Mouse (Mus musculus) midbrain, postnatal 0 days (tissue): ENCODE measurements around the gene Rab3il1. TPM values are rescaled to one million over a fixed set of nuclear protein-coding genes. Genes with fewer than 3 reads are reported as not detected.

Source experiments
- ATAC-seq: fragments of 200-750 bp; cut with Nextera tagmentation; 2 replicates; pipeline ENCODE4 v1.8.0; 2017; ENCODE audit warnings: moderate number of reproducible peaks, mild to moderate bottlenecking, moderate TSS enrichment, moderate library complexity; ENCODE audit not compliant: low FRiP score
- DNase-seq: peaks from one replicate; pipeline ENCODE4 v3.0.0-alpha.2; 2015; ENCODE audit warnings: low spot score
- H3K27ac ChIP-seq: fragments of 300-500 bp; sonication (generic); 2 replicates; pipeline ENCODE4 v1.5.1; 2014; ENCODE audit warnings: low read depth, mild to moderate bottlenecking, low read length, mixed read lengths
- H3K27me3 ChIP-seq: fragments of 300-500 bp; sonication (generic); 2 replicates; pipeline ENCODE4 v1.6.1; 2014; ENCODE audit warnings: low read length, control low read depth, mixed read lengths; ENCODE audit not compliant: insufficient read depth
- H3K36me3 ChIP-seq: fragments of 300-500 bp; sonication (generic); 2 replicates; pipeline ENCODE4 v1.6.1; 2014; ENCODE audit warnings: low read length, control low read depth, mixed read lengths; ENCODE audit not compliant: insufficient read depth
- H3K4me1 ChIP-seq: fragments of 300-500 bp; sonication (generic); 2 replicates; pipeline ENCODE4 v1.6.1; 2014; ENCODE audit warnings: mild to moderate bottlenecking, control low read depth, antibody characterized with exemption, low read length, mixed read lengths; ENCODE audit not compliant: insufficient read depth
- H3K4me2 ChIP-seq: fragments of 300-500 bp; sonication (generic); 2 replicates; pipeline ENCODE4 v1.6.1; 2014; ENCODE audit warnings: low read depth, mild to moderate bottlenecking, low read length, mixed read lengths; ENCODE audit not compliant: poor library complexity, severe bottlenecking
- H3K4me3 ChIP-seq: fragments of 300-500 bp; sonication (generic); 2 replicates; pipeline ENCODE4 v1.5.1; 2014; ENCODE audit warnings: low read depth, mild to moderate bottlenecking, low read length, moderate library complexity
- H3K9ac ChIP-seq: fragments of 300-500 bp; sonication (generic); replicated peaks from 2 replicates; pipeline ENCODE4 v1.6.1; 2014; ENCODE audit warnings: mild to moderate bottlenecking, low read length, moderate library complexity, mixed read lengths; ENCODE audit not compliant: poor library complexity, severe bottlenecking
- H3K9me3 ChIP-seq: fragments of 300-500 bp; sonication (generic); 2 replicates; pipeline ENCODE4 v1.6.1; 2016; ENCODE audit warnings: low read length, control low read depth
- CTCF ChIP-seq: IDR thresholded peaks from 2 replicates; pipeline ENCODE4 v1.5.1; 2016; ENCODE audit warnings: antibody characterized with exemption, mild to moderate bottlenecking
- WGBS: fragments of 180-500 bp; shearing (Covaris S2); extraction: QIAGEN DNeasy Blood & Tissue Kit; methylation state at CpG from one replicate; pipeline ENCODE4 v1.1.7; 2014; 5-methylcytosine and 5-hydroxymethylcytosine counted together
- polyA plus RNA-seq: library from polyadenylated mRNA; unstranded; fragments of >200 nt; fragmentation: Nextera tagmentation; extraction: Ambion mirVana; gene quantifications from 2 replicates; pipeline ENCODE4 v1.2.1, GENCODE M21; 2015
- total RNA-seq: library from RNA; depleted of rRNA; stranded (reverse); fragments of >200 nt; gene quantifications from 2 replicates; pipeline ENCODE4 v1.2.3, GENCODE M21; 2014

The Rab3il1 gene
- total and polyA plus RNA-seq, 2 experiments from 2014 or later: 21.7 to 23.3 TPM

- Histone ChIP-seq H3K4me1 (no peaks in the 10 kb centered on the region), H3K4me3 (no peak overlapping the region), H3K27ac (no peak overlapping the region), H3K9ac (no peak overlapping the region), H3K36me3 (peaks cover 80% of the 10 kb centered on the region), H3K4me2 (no peak overlapping the region), H3K9me3 (no peaks in the 10 kb centered on the region), H3K27me3 (no peaks in the 10 kb centered on the region)
- DNase-seq: no peak
- TF ChIP-seq CTCF: no peak
- no peak for ATAC-seq
- 92% methylated on average over 3 of the region's 3 CpGs for WGBS
Observed at GRCm38 (mm10) chr19:10066502-10066901, 65.0 kb downstream of the Rab3il1 start.

GRCm38 (mm10) chr19:10067701-10068100, 66.2 kb downstream of the Rab3il1 start:
- TF ChIP-seq CTCF: no peak
- H3K36me3 ChIP-seq: peaks cover 71% of the 10 kb centered on the region

GRCm38 (mm10) chr19:10070186-10070980, 68.9 kb downstream of the Rab3il1 start:
- no peaks in the 10 kb centered on the region for H3K4me1 ChIP-seq
- no peak overlapping the region for H3K9ac ChIP-seq
- DNase-seq (no peak), ATAC-seq (no peak)
- H3K9me3 ChIP-seq: no peaks in the 10 kb centered on the region
- no peak for TF ChIP-seq CTCF
- H3K27ac ChIP-seq: no peak overlapping the region
- no peaks in the 10 kb centered on the region for H3K27me3 ChIP-seq
- no peak overlapping the region for H3K4me2 ChIP-seq
- peaks cover 70% of the 10 kb centered on the region for H3K36me3 ChIP-seq
- WGBS: 87% methylated on average over 8 of the region's 8 CpGs
- H3K4me3 ChIP-seq: no peak overlapping the region

More at GRCm38 (mm10) chr19:10067701-10068100, 66.2 kb downstream of the Rab3il1 start:
- H3K27me3 ChIP-seq: no peaks in the 10 kb centered on the region
- H3K4me3 ChIP-seq: no peak overlapping the region
- no peak overlapping the region for H3K9ac ChIP-seq
- no peak for ATAC-seq
- no peak overlapping the region for H3K27ac ChIP-seq
- DNase-seq: peak; percentile 61
- no peak overlapping the region for H3K4me2 ChIP-seq
- WGBS: 71% methylated on average over 7 of the region's 7 CpGs
- no peaks in the 10 kb centered on the region for H3K9me3 ChIP-seq
- H3K4me1 ChIP-seq: no peaks in the 10 kb centered on the region

GRCm38 (mm10) chr19:10071166-10071565, 69.7 kb downstream of the Rab3il1 start:
- TF ChIP-seq CTCF: no peak
- no peaks in the 10 kb centered on the region for H3K27me3 ChIP-seq
- 0 out of 2 replicates have a peak, but pooled peaks have one; percentile 44 for ATAC-seq
- peak overlapping the region; percentile 49; the same call in 1 of the 2 replicates for H3K27ac ChIP-seq
- H3K36me3 ChIP-seq: peaks cover 72% of the 10 kb centered on the region
- no peak overlapping the region for H3K4me2 ChIP-seq
- DNase-seq: peak; percentile 75
- 58% methylated on average over 5 of the region's 5 CpGs for WGBS
- H3K9ac ChIP-seq: no peak overlapping the region
- H3K4me3 ChIP-seq: no peak overlapping the region
- H3K9me3 ChIP-seq: no peaks in the 10 kb centered on the region
- no peaks in the 10 kb centered on the region for H3K4me1 ChIP-seq

GRCm38 (mm10) chr19:10071892-10072291, 70.4 kb downstream of the Rab3il1 start:
- no peaks in the 10 kb centered on the region for H3K9me3 ChIP-seq
- ATAC-seq (no peak), DNase-seq (no peak)
- 47% methylated on average over 4 of the region's 4 CpGs for WGBS
- no peak for TF ChIP-seq CTCF
- H3K4me2 ChIP-seq: no peak overlapping the region
- peaks cover 73% of the 10 kb centered on the region for H3K36me3 ChIP-seq
- 0 out of 2 replicates have a peak overlapping the region, but pooled peaks have one; percentile 49 for H3K27ac ChIP-seq
- no peaks in the 10 kb centered on the region for H3K4me1 ChIP-seq
- no peak overlapping the region for H3K4me3 ChIP-seq
- no peaks in the 10 kb centered on the region for H3K27me3 ChIP-seq
- no peak overlapping the region for H3K9ac ChIP-seq

- no peak overlapping the region for H3K27ac ChIP-seq
- DNase-seq (no peak), ATAC-seq (no peak)
- no peak overlapping the region for H3K9ac ChIP-seq
- H3K9me3 ChIP-seq: no peaks in the 10 kb centered on the region
- H3K4me2 ChIP-seq: no peak overlapping the region
- peaks cover 78% of the 10 kb centered on the region for H3K36me3 ChIP-seq
- no peak for TF ChIP-seq CTCF
- no peak overlapping the region for H3K4me3 ChIP-seq
- 92% methylated on average over 5 of the region's 5 CpGs for WGBS
- H3K27me3 ChIP-seq: no peaks in the 10 kb centered on the region
- no peaks in the 10 kb centered on the region for H3K4me1 ChIP-seq
Observed at GRCm38 (mm10) chr19:10073145-10073544, 71.7 kb downstream of the Rab3il1 start.
